Mouse (Mus musculus) liver, embryonic 14.5 days (tissue): Measurements from ENCODE around the gene Opn1sw. TPM values are rescaled to one million over a fixed set of nuclear protein-coding genes. Genes with fewer than 3 reads are reported as not detected.

Experiments
- ATAC-seq: fragments of 200-750 bp; cut with Nextera tagmentation; 2 replicates; pipeline ENCODE4 v1.8.0; 2017; ENCODE audit warnings: moderate number of reproducible peaks, mild to moderate bottlenecking, moderate library complexity; ENCODE audit not compliant: insufficient read depth
- DNase-seq, 3 experiments: peaks; one replicate each; pipeline ENCODE4 v3.0.0-alpha.2; 2012 to 2013; ENCODE audit warnings: low read depth in 3 of 3, low spot score in 3 of 3
- H3K27ac ChIP-seq: fragments of 300-500 bp; sonication (generic); 2 replicates; pipeline ENCODE4 v1.5.1; 2014; ENCODE audit warnings: moderate library complexity, mild to moderate bottlenecking, control low read depth, inconsistent platforms
- H3K27me3 ChIP-seq: fragments of 300-500 bp; sonication (generic); 2 replicates; pipeline ENCODE4 v1.6.1; 2014; ENCODE audit warnings: mild to moderate bottlenecking, low read length, moderate library complexity; ENCODE audit not compliant: control insufficient read depth, insufficient read depth
- H3K36me3 ChIP-seq: fragments of 300-500 bp; sonication (generic); replicated peaks from 2 replicates; pipeline ENCODE4 v1.6.1; 2014; ENCODE audit warnings: low read depth; ENCODE audit not compliant: control insufficient read depth, insufficient read depth
- H3K4me1 ChIP-seq, 2 experiments: fragments of 200-500 bp in 1 of 2; fragments of 300-500 bp in 1 of 2; sonication (generic) in 1 of 2; replicated peaks; 2 replicates each; pipeline ENCODE4 v1.6.1; 2012 to 2014; ENCODE audit warnings: antibody characterized with exemption in 1 of 2, inconsistent platforms in 1 of 2, low read length in 1 of 2; ENCODE audit not compliant: control insufficient read depth in 2 of 2, insufficient read depth in 2 of 2
- H3K4me2 ChIP-seq: fragments of 300-500 bp; sonication (generic); 2 replicates; pipeline ENCODE4 v1.6.1; 2014; ENCODE audit warnings: low read depth, mild to moderate bottlenecking, control low read depth, moderate library complexity
- H3K4me3 ChIP-seq, 2 experiments: fragments of 200-500 bp in 1 of 2; fragments of 300-500 bp in 1 of 2; sonication (generic) in 1 of 2; 2 replicates each; pipeline ENCODE4 v1.5.1; 2012 to 2014; ENCODE audit warnings: low read depth in 2 of 2, low read length in 2 of 2, mild to moderate bottlenecking in 2 of 2, control low read depth in 1 of 2, inconsistent platforms in 1 of 2, moderate library complexity in 1 of 2; ENCODE audit not compliant: insufficient read depth in 1 of 2
- H3K9ac ChIP-seq: fragments of 300-500 bp; sonication (generic); replicated peaks from 2 replicates; pipeline ENCODE4 v1.6.1; 2014; ENCODE audit warnings: mild to moderate bottlenecking, control low read depth, moderate library complexity
- H3K9me3 ChIP-seq: fragments of 300-500 bp; sonication (generic); 2 replicates; pipeline ENCODE4 v1.6.1; 2016; ENCODE audit warnings: low read length, mixed read lengths; ENCODE audit not compliant: control insufficient read depth
- CTCF ChIP-seq: IDR thresholded peaks from 2 replicates; pipeline ENCODE4 v1.5.1; 2016; ENCODE audit warnings: antibody characterized with exemption, low read depth, control low read depth
- EP300 ChIP-seq: IDR thresholded peaks from 2 replicates; pipeline ENCODE4 v1.6.1; 2016; ENCODE audit warnings: antibody characterized with exemption, low read depth
- WGBS: fragments of 180-500 bp; shearing (Covaris S2); extraction: QIAGEN DNeasy Blood & Tissue Kit; methylation state at CpG from one replicate; pipeline ENCODE4 v1.1.7; 2014; ENCODE audit not compliant: insufficient replicate concordance; 5-methylcytosine and 5-hydroxymethylcytosine counted together
- polyA plus RNA-seq, 2 experiments: library from polyadenylated mRNA; depleted of rRNA in 1 of 2; stranded (reverse) in 1 of 2; unstranded in 1 of 2; fragments of >200 nt; fragmentation: Nextera tagmentation in 1 of 2; extraction: Ambion mirVana in 1 of 2; gene quantifications; 2 replicates each; pipeline versions ENCODE4 v1.2.1 to v1.2.3; 2012 to 2014

Gene Opn1sw
- polyA plus RNA-seq, 2 experiments = 0.06 TPM; not detected in 1

- ATAC-seq = no peak
- no peak for DNase-seq
- Histone ChIP-seq H3K9me3 (no peaks in the 10 kb centered on the region), H3K4me2 (no peak overlapping the region; the same call in 1 of the 2 replicates), H3K4me1 (no peaks in the 10 kb centered on the region), H3K9ac (no peak overlapping the region), H3K27ac (no peak overlapping the region), H3K36me3 (no peaks in the 10 kb centered on the region), H3K27me3 (peaks cover 43% of the 10 kb centered on the region), H3K4me3 (peak overlapping the region; percentile 16 to 35; a peak in 2 of 4 replicates)
- no peak for TF ChIP-seq CTCF
- no peak for TF ChIP-seq EP300
- 5% methylated on average over 27 of the region's 27 CpGs for WGBS
Observed at GRCm38 (mm10) chr6:29433804-29434795, 45.8 kb upstream of the Opn1sw start.

- ATAC-seq = no peak
Observed at GRCm38 (mm10) chr6:29433038-29433803, 45.0 kb upstream of the Opn1sw start, which contains the start of gene Flnc. Gene Flnc (plus strand): TSS chr6:29433256.

GRCm38 (mm10) chr6:29432676-29433037, 44.4 kb upstream of the Opn1sw start:
- Histone ChIP-seq H3K4me1 (no peaks in the 10 kb centered on the region), H3K4me3 (peak overlapping the region in 1 of 2 experiments; percentile 35; a peak in 2 of 4 replicates), H3K27me3 (peaks cover 43% of the 10 kb centered on the region)

More at GRCm38 (mm10) chr6:29433038-29433803, 45.0 kb upstream of the Opn1sw start, which contains the start of gene Flnc:
- DNase-seq = no peak
- Histone ChIP-seq H3K9me3 (no peaks in the 10 kb centered on the region), H3K27me3 (peaks cover 43% of the 10 kb centered on the region), H3K9ac (no peak within 1 kb of the TSS), H3K4me3 (peak within 1 kb of the TSS; percentile 16 to 35; a peak in 3 of 4 replicates), H3K27ac (no peak within 1 kb of the TSS), H3K4me1 (no peaks in the 10 kb centered on the region), H3K36me3 (no peaks in the 10 kb centered on the region), H3K4me2 (peak within 1 kb of the TSS; percentile 49)
- 1% methylated on average over 69 of the region's 77 CpGs for WGBS
- TF ChIP-seq EP300 (no peak), CTCF (no peak)

GRCm38 (mm10) chr6:29432156-29432555, 43.9 kb upstream of the Opn1sw start:
- Histone ChIP-seq H3K4me1 (no peaks in the 10 kb centered on the region), H3K9me3 (no peaks in the 10 kb centered on the region), H3K27me3 (peaks cover 43% of the 10 kb centered on the region), H3K4me3 (no peak overlapping the region), H3K4me2 (no peak overlapping the region), H3K27ac (no peak overlapping the region), H3K9ac (no peak overlapping the region), H3K36me3 (no peaks in the 10 kb centered on the region)
- WGBS = 30% methylated on average over 3 of the region's 3 CpGs
- no peak for TF ChIP-seq CTCF
- TF ChIP-seq EP300 = no peak
- DNase-seq = no peak
- no peak for ATAC-seq

More at GRCm38 (mm10) chr6:29432676-29433037, 44.4 kb upstream of the Opn1sw start:
- ATAC-seq (no peak), DNase-seq (no peak)
- no peak for TF ChIP-seq CTCF
- TF ChIP-seq EP300 = no peak
- no peak overlapping the region for H3K9ac ChIP-seq
- no peaks in the 10 kb centered on the region for H3K9me3 ChIP-seq
- no peak overlapping the region for H3K27ac ChIP-seq
- H3K4me2 ChIP-seq = peak overlapping the region; percentile 49; the same call in 1 of the 2 replicates
- H3K36me3 ChIP-seq = no peaks in the 10 kb centered on the region

- no peak for ATAC-seq
- 35% methylated on average over 5 of the region's 5 CpGs for WGBS
- H3K9me3 ChIP-seq = no peaks in the 10 kb centered on the region
- no peaks in the 10 kb centered on the region for H3K4me1 ChIP-seq
- DNase-seq = no peak
- peaks cover 43% of the 10 kb centered on the region for H3K27me3 ChIP-seq
- no peak overlapping the region for H3K4me3 ChIP-seq
- no peak for TF ChIP-seq EP300
- no peak for TF ChIP-seq CTCF
- H3K4me2 ChIP-seq = no peak overlapping the region
- H3K27ac ChIP-seq = no peak overlapping the region
- no peaks in the 10 kb centered on the region for H3K36me3 ChIP-seq
- no peak overlapping the region for H3K9ac ChIP-seq
Observed at GRCm38 (mm10) chr6:29431473-29431872, 43.2 kb upstream of the Opn1sw start.
